Mouse (Mus musculus) thymus, adult 2 months (tissue): Measurements from ENCODE around the gene Nsun6.

Experiments used
- CTCF ChIP-seq: fragments of 200-500 bp; IDR thresholded peaks from 2 replicates; pipeline ENCODE4 v1.5.1; 2012; ENCODE audit warnings: mild to moderate bottlenecking, control low read depth, low read length, moderate library complexity, borderline replicate concordance; ENCODE audit not compliant: control insufficient read depth, poor library complexity, insufficient read depth; ENCODE audit errors: extremely low read depth
- POLR2A ChIP-seq: fragments of 200-500 bp; IDR thresholded peaks from 2 replicates; pipeline ENCODE4 v1.6.1; 2012; ENCODE audit warnings: mild to moderate bottlenecking, low read length, control low read depth, moderate library complexity; ENCODE audit not compliant: control insufficient read depth, poor library complexity, insufficient read depth; ENCODE audit errors: extremely low read depth

DNA sequence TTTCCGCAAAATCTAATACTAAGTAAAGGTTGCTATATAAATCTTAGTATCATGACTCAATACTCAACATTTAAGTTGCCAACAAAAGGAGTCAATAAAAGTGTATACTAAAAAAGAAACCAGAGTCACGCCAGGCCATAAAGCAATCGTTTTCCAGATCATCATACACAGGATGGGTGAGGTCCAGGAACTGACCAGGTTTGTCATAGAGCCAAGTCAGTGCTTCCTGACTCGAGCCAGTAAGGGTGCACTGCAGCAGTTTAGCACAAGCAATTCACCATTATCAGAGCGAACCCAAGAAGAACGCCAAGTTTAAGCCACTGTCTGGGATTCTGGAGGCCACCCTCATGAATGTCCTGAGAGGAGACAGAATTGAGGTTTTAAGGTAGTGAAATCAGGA, 16.2 kb downstream of the Nsun6 start:
- no peak for TF ChIP-seq CTCF
- TF ChIP-seq POLR2A = no peak
